In the genomic region with DNA sequence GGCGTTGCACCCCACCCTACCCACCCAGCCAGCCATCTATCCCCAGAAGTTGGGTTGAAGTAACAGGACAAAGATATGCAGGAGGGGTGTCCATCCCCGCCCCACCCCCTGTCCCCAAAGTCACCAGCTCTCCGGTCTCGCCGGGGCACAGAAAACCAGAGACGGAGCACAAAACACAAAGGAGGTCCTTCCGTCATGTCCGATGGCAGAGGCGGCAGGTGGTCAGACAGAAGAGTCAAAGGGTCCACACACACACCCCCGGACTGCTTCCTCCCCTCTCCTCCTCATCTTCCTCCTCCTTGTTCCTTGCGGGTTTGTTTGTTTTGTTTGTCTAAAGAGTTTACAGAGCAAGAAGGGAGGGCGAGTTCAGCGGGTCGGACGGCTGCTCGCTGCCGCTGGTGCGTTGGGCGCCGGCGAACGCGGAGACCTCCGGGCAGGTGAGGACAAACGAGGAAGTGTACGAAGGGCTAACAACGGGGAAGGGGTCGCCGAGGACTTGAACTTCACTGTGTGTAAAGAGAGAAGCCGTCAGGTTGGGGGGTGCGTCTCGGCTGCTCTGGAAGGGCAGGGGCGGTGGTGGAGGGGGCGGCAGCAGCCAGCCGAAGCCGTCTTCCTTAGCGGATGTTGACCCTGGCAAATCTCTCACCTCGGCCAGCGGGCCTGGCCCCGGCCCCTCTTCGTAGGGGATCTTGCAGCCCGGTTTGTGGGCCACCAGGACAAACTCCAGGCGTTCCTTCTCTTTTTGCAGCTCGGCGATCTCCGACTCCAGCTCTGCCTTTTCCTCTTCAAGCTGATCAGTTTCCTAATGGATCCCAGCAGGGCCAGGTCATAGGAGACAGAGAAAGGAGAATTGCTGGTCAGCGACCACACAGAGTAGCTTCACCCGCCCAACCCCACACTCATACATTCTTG, we compare ENCODE assay signal across 8 mouse cellular contexts. TPM values are rescaled to one million over a fixed set of nuclear protein-coding genes. Genes with fewer than 3 reads are reported as not detected.
DNase-seq lines count a peak whose midpoint lies in the region; ATAC-seq lines count a peak whose summit lies in the region.

No protein-coding gene starts in this region.

- no peak overlapping the region for H3K27ac ChIP-seq in heart, embryonic 13.5 days (replicated peaks)
- H3K27ac ChIP-seq in hindbrain, embryonic 11.5 days (ENCODE audit: low read depth, low read length) = no peak overlapping the region
- H3K27ac ChIP-seq in midbrain, embryonic 11.5 days (ENCODE audit: low read depth, low read length) = no peak overlapping the region

- H3K4me2 ChIP-seq in heart, embryonic 13.5 days = peak overlapping the region; percentile 77
- H3K4me2 ChIP-seq in hindbrain, embryonic 11.5 days (replicated peaks; ENCODE audit: low read depth, low read length) = peak overlapping the region; percentile 27
- peak overlapping the region; percentile 43 for H3K4me2 ChIP-seq in midbrain, embryonic 11.5 days

- H3K36me3 ChIP-seq in heart, embryonic 13.5 days = no peaks in the 10 kb centered on the region
- no peaks in the 10 kb centered on the region for H3K36me3 ChIP-seq in hindbrain, embryonic 11.5 days (ENCODE audit: control insufficient read depth, insufficient read depth, low read length)
- no peaks in the 10 kb centered on the region for H3K36me3 ChIP-seq in midbrain, embryonic 11.5 days (ENCODE audit: control insufficient read depth, insufficient read depth, low read length)

- H3K4me1 ChIP-seq in heart, embryonic 13.5 days = peaks cover 49% of the 10 kb centered on the region
- H3K4me1 ChIP-seq in hindbrain, embryonic 11.5 days (replicated peaks; ENCODE audit: control insufficient read depth, insufficient read depth, low read length) = peaks cover 7% of the 10 kb centered on the region; the same call in 1 of the 2 replicates
- peaks cover 28% of the 10 kb centered on the region for H3K4me1 ChIP-seq in midbrain, embryonic 11.5 days (ENCODE audit: control insufficient read depth, insufficient read depth, low read length)

- no peak for DNase-seq in heart, postnatal 25 days (ENCODE audit: low spot score)
- peak; percentile 33 for DNase-seq in Muller cell, postnatal 12 days (ENCODE audit: inconsistent ontology term)
- DNase-seq in hindbrain, embryonic 11.5 days (ENCODE audit: low spot score) = peak; percentile 38
- DNase-seq in midbrain, embryonic 11.5 days (ENCODE audit: low spot score, missing footprints) = peak; percentile 90
- no peak for DNase-seq in urinary bladder, postnatal 14 days (ENCODE audit: low spot score)
- DNase-seq in testis, postnatal 10 days (ENCODE audit: low spot score) = no peak
- DNase-seq in right cerebral cortex, postnatal 25 days = no peak

- no peaks in the 10 kb centered on the region for H3K9me3 ChIP-seq in heart, embryonic 13.5 days
- H3K9me3 ChIP-seq in hindbrain, embryonic 11.5 days (ENCODE audit: control insufficient read depth, low read length) = no peaks in the 10 kb centered on the region
- H3K9me3 ChIP-seq in midbrain, embryonic 11.5 days (ENCODE audit: control insufficient read depth, low read length) = no peaks in the 10 kb centered on the region

- WGBS in heart, embryonic 13.5 days = 3% methylated on average over 48 of the region's 48 CpGs
- whole genome bisulfite sequencing in hindbrain, embryonic 11.5 days = 1% methylated on average over 48 of the region's 48 CpGs
- WGBS in midbrain, embryonic 11.5 days = 2% methylated on average over 47 of the region's 48 CpGs

- intact Hi-C loops in heart, postnatal 25 days (cut with DNase I) = no loop called here

- H3K4me3 ChIP-seq in heart, embryonic 13.5 days = peak overlapping the region; percentile 52
- H3K4me3 ChIP-seq in hindbrain, embryonic 11.5 days (ENCODE audit: low read depth, low read length) = peak overlapping the region; percentile 21; the same call in 1 of the 2 replicates
- H3K4me3 ChIP-seq in midbrain, embryonic 11.5 days (ENCODE audit: low read depth, low read length) = peak overlapping the region; percentile 22

- peak overlapping the region; percentile 73 for H3K9ac ChIP-seq in heart, embryonic 13.5 days
- peak overlapping the region; percentile 4; the same call in 1 of the 2 replicates for H3K9ac ChIP-seq in hindbrain, embryonic 11.5 days (ENCODE audit: low read depth, low read length)
- H3K9ac ChIP-seq in midbrain, embryonic 11.5 days (ENCODE audit: low read length) = peak overlapping the region; percentile 37; the same call in 1 of the 2 replicates

- ATAC-seq in heart, embryonic 13.5 days (ENCODE audit: extremely low read depth, insufficient number of reproducible peaks, low FRiP score, low TSS enrichment) = no peak
- ATAC-seq in hindbrain, embryonic 11.5 days (ENCODE audit: low FRiP score) = no peak
- ATAC-seq in midbrain, embryonic 11.5 days (ENCODE audit: low FRiP score) = no peak

- H3K27me3 ChIP-seq in heart, embryonic 13.5 days (replicated peaks) = peaks cover 62% of the 10 kb centered on the region
- H3K27me3 ChIP-seq in hindbrain, embryonic 11.5 days (ENCODE audit: control insufficient read depth, insufficient read depth, low read length) = peaks cover 61% of the 10 kb centered on the region
- peaks cover 56% of the 10 kb centered on the region for H3K27me3 ChIP-seq in midbrain, embryonic 11.5 days (ENCODE audit: control insufficient read depth, insufficient read depth, low read length)

RNA-seq across cellular contexts. Expression of gene Fosb, which starts 5.1 kb away (rescaled TPM):
- 0.14 and 0.16 TPM in 2 replicates for polyA plus RNA-seq in heart, embryonic 13.5 days (2015; fragmentation: Nextera tagmentation; extraction: Ambion mirVana)
- total RNA-seq in heart, postnatal 25 days (2021) = under 1 TPM; 0.59 to 0.81 TPM
- polyA plus RNA-seq in hindbrain, embryonic 11.5 days (2014; fragmentation: Nextera tagmentation; extraction: Ambion mirVana) = not detected in 2 replicates
- 0.04 TPM in 1 of 2 replicates, not detected in the other for polyA plus RNA-seq in midbrain, embryonic 11.5 days (2014; fragmentation: Nextera tagmentation; extraction: Ambion mirVana)

RNA-seq across cellular contexts. Expression of gene Rtn2, which starts 22.3 kb away (rescaled TPM):
- polyA plus RNA-seq in heart, embryonic 13.5 days (2015; fragmentation: Nextera tagmentation; extraction: Ambion mirVana) = 26.1 and 29.3 TPM in 2 replicates
- total RNA-seq in heart, postnatal 25 days (2021) = 100 to 1,000 TPM; 124 to 136 TPM
- 49.6 and 52.1 TPM in 2 replicates for polyA plus RNA-seq in hindbrain, embryonic 11.5 days (2014; fragmentation: Nextera tagmentation; extraction: Ambion mirVana)
- polyA plus RNA-seq in midbrain, embryonic 11.5 days (2014; fragmentation: Nextera tagmentation; extraction: Ambion mirVana) = 48.5 and 53.2 TPM in 2 replicates

RNA-seq across cellular contexts. Expression of gene Ppm1n, which starts 24.9 kb away (rescaled TPM):
- not detected in 2 replicates for polyA plus RNA-seq in heart, embryonic 13.5 days (2015; fragmentation: Nextera tagmentation; extraction: Ambion mirVana)
- total RNA-seq in heart, postnatal 25 days (2021) = not detected
- polyA plus RNA-seq in hindbrain, embryonic 11.5 days (2014; fragmentation: Nextera tagmentation; extraction: Ambion mirVana) = 0.18 TPM in 1 of 2 replicates, not detected in the other
- 0.18 and 0.50 TPM in 2 replicates for polyA plus RNA-seq in midbrain, embryonic 11.5 days (2014; fragmentation: Nextera tagmentation; extraction: Ambion mirVana)

RNA-seq across cellular contexts. Expression of gene Vasp, which starts 33.1 kb away (rescaled TPM):
- polyA plus RNA-seq in heart, embryonic 13.5 days (2015; fragmentation: Nextera tagmentation; extraction: Ambion mirVana) = 81.2 and 81.7 TPM in 2 replicates
- total RNA-seq in heart, postnatal 25 days (2021) = 10 to 100 TPM; 35.7 to 39.4 TPM
- 29.2 and 50.2 TPM in 2 replicates for polyA plus RNA-seq in hindbrain, embryonic 11.5 days (2014; fragmentation: Nextera tagmentation; extraction: Ambion mirVana)
- polyA plus RNA-seq in midbrain, embryonic 11.5 days (2014; fragmentation: Nextera tagmentation; extraction: Ambion mirVana) = 46.0 and 46.9 TPM in 2 replicates

RNA-seq across cellular contexts. Expression of gene Ercc1, which starts 39.8 kb away (rescaled TPM):
- polyA plus RNA-seq in heart, embryonic 13.5 days (2015; fragmentation: Nextera tagmentation; extraction: Ambion mirVana) = 62.6 and 62.7 TPM in 2 replicates
- total RNA-seq in heart, postnatal 25 days (2021) = 10 to 100 TPM; 40.7 to 45.1 TPM
- polyA plus RNA-seq in hindbrain, embryonic 11.5 days (2014; fragmentation: Nextera tagmentation; extraction: Ambion mirVana) = 108 and 112 TPM in 2 replicates
- polyA plus RNA-seq in midbrain, embryonic 11.5 days (2014; fragmentation: Nextera tagmentation; extraction: Ambion mirVana) = 111 and 118 TPM in 2 replicates

Comparison
In these comparisons a context has a peak if more than half of its experiments do, and no peak if none do; other contexts are left out.
1. H3K4me2 ChIP-seq: peak in every context shown above with its lines; median percentile 77 in heart, embryonic 13.5 days; 43 in midbrain, embryonic 11.5 days; 27 in hindbrain, embryonic 11.5 days.
2. H3K9ac ChIP-seq: peak in every context shown above with its lines; median percentile 73 in heart, embryonic 13.5 days; 37 in midbrain, embryonic 11.5 days; 4 in hindbrain, embryonic 11.5 days.
3. DNase-seq: peak in Muller cell, postnatal 12 days (single experiment), hindbrain, embryonic 11.5 days (single experiment) and midbrain, embryonic 11.5 days (single experiment); none in heart, postnatal 25 days (single experiment), urinary bladder, postnatal 14 days (single experiment), testis, postnatal 10 days (single experiment) and right cerebral cortex, postnatal 25 days (single experiment).
4. Peak in every context shown above with its lines, with median percentiles within 50 percentile points of each other: H3K4me3 ChIP-seq.